In genomic region chr6:50318150-50318549, GRCm38 (mm10) we compare ENCODE assay signal across 20 mouse cellular contexts. TPM values are rescaled to one million over a fixed set of nuclear protein-coding genes. Genes with fewer than 3 reads are reported as not detected.
DNase-seq lines count a peak whose midpoint lies in the region; ATAC-seq and TF ChIP-seq lines count a peak whose summit lies in the region.
"Had no signal": no experiment of that assay in that cellular context is flagged by ENCODE, and none has a peak within 500 bp of the region (broad histone marks: within the 10 kb centered on the region; RNA-seq: fewer than 3 reads in every experiment).

No protein-coding gene starts in this region.

- H3K27me3 ChIP-seq in forebrain, embryonic 15.5 days = no peaks in the 10 kb centered on the region
- H3K27me3 ChIP-seq in forebrain, embryonic 13.5 days = no peaks in the 10 kb centered on the region
- H3K27me3 ChIP-seq in heart, embryonic 14.5 days (ENCODE audit: control insufficient read depth, insufficient read depth, low read length) = no peaks in the 10 kb centered on the region
- no peaks in the 10 kb centered on the region for H3K27me3 ChIP-seq in midbrain, embryonic 13.5 days
- H3K27me3 ChIP-seq in midbrain, embryonic 16.5 days (ENCODE audit: control insufficient read depth, insufficient read depth, low read depth, low read length) = no peaks in the 10 kb centered on the region
- H3K27me3 ChIP-seq in small intestine, adult 2 months (ENCODE audit: control insufficient read depth, insufficient read depth, low read length) = no peaks in the 10 kb centered on the region
- no peaks in the 10 kb centered on the region for H3K27me3 ChIP-seq in liver, postnatal 0 days (ENCODE audit: insufficient read depth, low read length)
- H3K27me3 ChIP-seq: stomach, embryonic 15.5 days had no signal

- no peak for TF ChIP-seq CTCF in small intestine, adult 2 months (IDR thresholded peaks at IDR 0.05; ENCODE audit: extremely low read depth, insufficient read length, insufficient replicate concordance, low read depth, low read length)
- no peak for TF ChIP-seq CTCF in liver, postnatal 0 days (IDR thresholded peaks at IDR 0.05; ENCODE audit: low read depth)

- 0 out of 2 replicates have a peak overlapping the region, but pooled peaks have one; percentile 16 for H3K27ac ChIP-seq in forebrain, embryonic 15.5 days (replicated peaks)
- H3K27ac ChIP-seq in forebrain, embryonic 13.5 days = no peak overlapping the region
- peak overlapping the region; percentile 24 to 42; a peak in 1 of 4 replicates for H3K27ac ChIP-seq in heart, embryonic 14.5 days (replicated peaks in 1 of 2; ENCODE audit: control insufficient read depth in 1 of 2, insufficient read depth in 1 of 2, low read depth in 2 of 2, low read length in 2 of 2)
- 0 out of 2 replicates have a peak overlapping the region, but pooled peaks have one; percentile 0 for H3K27ac ChIP-seq in midbrain, embryonic 13.5 days
- no peak overlapping the region for H3K27ac ChIP-seq in midbrain, embryonic 16.5 days (ENCODE audit: low read length)
- 0 out of 2 replicates have a peak overlapping the region, but pooled peaks have one; percentile 26 for H3K27ac ChIP-seq in small intestine, adult 2 months (ENCODE audit: insufficient read depth, low read depth, low read length)
- no peak overlapping the region for H3K27ac ChIP-seq in liver, postnatal 0 days (ENCODE audit: low read depth)
- H3K27ac ChIP-seq: hindbrain, embryonic 14.5 days; kidney, postnatal 0 days; macrophage; stomach, embryonic 15.5 days had no signal

- H3K36me3 ChIP-seq in forebrain, embryonic 15.5 days = no peaks in the 10 kb centered on the region
- H3K36me3 ChIP-seq in forebrain, embryonic 13.5 days (ENCODE audit: poor library complexity, severe bottlenecking) = no peaks in the 10 kb centered on the region
- peaks cover 19% of the 10 kb centered on the region for H3K36me3 ChIP-seq in heart, embryonic 14.5 days (ENCODE audit: control insufficient read depth, insufficient read depth, low read length)
- no peaks in the 10 kb centered on the region for H3K36me3 ChIP-seq in midbrain, embryonic 13.5 days
- no peaks in the 10 kb centered on the region for H3K36me3 ChIP-seq in midbrain, embryonic 16.5 days (ENCODE audit: control insufficient read depth, insufficient read depth, low read length)
- peaks cover 21% of the 10 kb centered on the region for H3K36me3 ChIP-seq in small intestine, adult 2 months (ENCODE audit: control insufficient read depth, insufficient read depth, low read length)
- H3K36me3 ChIP-seq in liver, postnatal 0 days (replicated peaks; ENCODE audit: insufficient read depth, low read length) = no peaks in the 10 kb centered on the region
- H3K36me3 ChIP-seq: stomach, embryonic 15.5 days had no signal

- no peak for ATAC-seq in forebrain, embryonic 15.5 days (replicated peaks)
- ATAC-seq in forebrain, embryonic 13.5 days = no peak
- no peak for ATAC-seq in heart, embryonic 14.5 days (ENCODE audit: insufficient number of reproducible peaks, insufficient read depth, low FRiP score, low read depth)
- no peak for ATAC-seq in midbrain, embryonic 13.5 days
- no peak for ATAC-seq in midbrain, embryonic 16.5 days
- no peak for ATAC-seq in liver, postnatal 0 days
- ATAC-seq: lung, postnatal 0 days had no signal

- peaks cover 6% of the 10 kb centered on the region for H3K4me1 ChIP-seq in forebrain, embryonic 15.5 days
- H3K4me1 ChIP-seq in forebrain, embryonic 13.5 days = peaks cover 5% of the 10 kb centered on the region; the same call in 1 of the 2 replicates
- peaks cover 17 to 48% of the 10 kb centered on the region in 2 experiments for H3K4me1 ChIP-seq in heart, embryonic 14.5 days (ENCODE audit: control insufficient read depth in 2 of 2, insufficient read depth in 2 of 2, low read length in 2 of 2)
- peaks cover 19% of the 10 kb centered on the region for H3K4me1 ChIP-seq in midbrain, embryonic 13.5 days (replicated peaks)
- H3K4me1 ChIP-seq in midbrain, embryonic 16.5 days (ENCODE audit: control insufficient read depth, insufficient read depth, low read length) = peaks cover 13% of the 10 kb centered on the region
- H3K4me1 ChIP-seq in small intestine, adult 2 months (ENCODE audit: control insufficient read depth, insufficient read depth, insufficient read length, low read length) = peaks cover 8% of the 10 kb centered on the region
- no peaks in the 10 kb centered on the region for H3K4me1 ChIP-seq in liver, postnatal 0 days (ENCODE audit: insufficient read depth)
- H3K4me1 ChIP-seq: stomach, embryonic 15.5 days had no signal

- no peak for TF ChIP-seq POLR2A in small intestine, adult 2 months (IDR thresholded peaks at IDR 0.05; ENCODE audit: low read depth, low read length)

- H3K9me3 ChIP-seq in forebrain, embryonic 15.5 days = no peaks in the 10 kb centered on the region
- H3K9me3 ChIP-seq in forebrain, embryonic 13.5 days (replicated peaks) = no peaks in the 10 kb centered on the region
- H3K9me3 ChIP-seq in heart, embryonic 14.5 days (ENCODE audit: control insufficient read depth, low read length) = no peaks in the 10 kb centered on the region
- no peaks in the 10 kb centered on the region for H3K9me3 ChIP-seq in midbrain, embryonic 13.5 days
- H3K9me3 ChIP-seq in midbrain, embryonic 16.5 days (replicated peaks; ENCODE audit: control insufficient read depth, low read length, poor library complexity, severe bottlenecking) = no peaks in the 10 kb centered on the region
- no peaks in the 10 kb centered on the region for H3K9me3 ChIP-seq in liver, postnatal 0 days (ENCODE audit: low read length)
- H3K9me3 ChIP-seq: stomach, embryonic 15.5 days had no signal

- no peak for TF ChIP-seq EP300 in liver, postnatal 0 days (IDR thresholded peaks at IDR 0.05; ENCODE audit: low read depth)

- 75% methylated on average over 2 of the region's 2 CpGs for WGBS in forebrain, embryonic 15.5 days
- WGBS in forebrain, embryonic 13.5 days = 83% methylated on average over 2 of the region's 2 CpGs
- 71% methylated on average over 2 of the region's 2 CpGs for WGBS in heart, embryonic 14.5 days
- 84% methylated on average over 2 of the region's 2 CpGs for WGBS in midbrain, embryonic 13.5 days
- 65% methylated on average over 2 of the region's 2 CpGs for WGBS in midbrain, embryonic 16.5 days
- WGBS in small intestine, adult 2 months = 71% methylated on average over 2 of the region's 2 CpGs
- WGBS in liver, postnatal 0 days (ENCODE audit: insufficient replicate concordance) = 54% methylated on average over 2 of the region's 2 CpGs

- H3K9ac ChIP-seq in forebrain, embryonic 15.5 days (replicated peaks) = no peak overlapping the region
- H3K9ac ChIP-seq in forebrain, embryonic 13.5 days = no peak overlapping the region
- H3K9ac ChIP-seq in heart, embryonic 14.5 days (ENCODE audit: low read length) = 0 out of 2 replicates have a peak overlapping the region, but pooled peaks have one; percentile 31
- no peak overlapping the region for H3K9ac ChIP-seq in midbrain, embryonic 13.5 days (replicated peaks)
- no peak overlapping the region for H3K9ac ChIP-seq in midbrain, embryonic 16.5 days (ENCODE audit: low read depth, low read length)
- no peak overlapping the region for H3K9ac ChIP-seq in liver, postnatal 0 days (replicated peaks)
- H3K9ac ChIP-seq: hindbrain, embryonic 14.5 days; stomach, embryonic 15.5 days had no signal

- DNase-seq in heart, adult 9 months (ENCODE audit: low spot score in 2 of 2) = no peak
- DNase-seq in liver, postnatal 0 days = no peak
- DNase-seq: adrenal gland, postnatal 14 days; cerebellum, adult 8-10 months; cerebellum, postnatal 36 days; kidney, adult 2 months; right cerebral cortex, postnatal 25 days; thymus, adult 18-20 months; thymus, postnatal 4 days had no signal

- H3K4me2 ChIP-seq in forebrain, embryonic 15.5 days (replicated peaks) = no peak overlapping the region
- no peak overlapping the region for H3K4me2 ChIP-seq in forebrain, embryonic 13.5 days
- H3K4me2 ChIP-seq in heart, embryonic 14.5 days (ENCODE audit: low read length) = no peak overlapping the region
- H3K4me2 ChIP-seq in midbrain, embryonic 13.5 days (replicated peaks) = no peak overlapping the region
- H3K4me2 ChIP-seq in midbrain, embryonic 16.5 days (ENCODE audit: low read length) = no peak overlapping the region
- H3K4me2 ChIP-seq in liver, postnatal 0 days (ENCODE audit: low read depth, low read length) = no peak overlapping the region
- H3K4me2 ChIP-seq: hindbrain, embryonic 14.5 days; stomach, embryonic 15.5 days had no signal

- no peak overlapping the region for H3K4me3 ChIP-seq in forebrain, embryonic 15.5 days
- no peak overlapping the region for H3K4me3 ChIP-seq in forebrain, embryonic 13.5 days
- no peak overlapping the region for H3K4me3 ChIP-seq in heart, embryonic 14.5 days (ENCODE audit: control insufficient read depth in 1 of 2, insufficient read depth in 1 of 2, low read depth in 1 of 2, low read length in 2 of 2)
- no peak overlapping the region for H3K4me3 ChIP-seq in midbrain, embryonic 13.5 days (replicated peaks)
- no peak overlapping the region for H3K4me3 ChIP-seq in midbrain, embryonic 16.5 days (ENCODE audit: low read depth, low read length)
- H3K4me3 ChIP-seq in small intestine, adult 2 months (ENCODE audit: low read depth, low read length) = no peak overlapping the region
- no peak overlapping the region for H3K4me3 ChIP-seq in liver, postnatal 0 days (ENCODE audit: low read depth, low read length)
- H3K4me3 ChIP-seq: stomach, embryonic 15.5 days had no signal

RNA-seq across cellular contexts. Expression of gene Gsdme, which starts 54.5 kb away (rescaled TPM):
- polyA plus RNA-seq in forebrain, embryonic 15.5 days (2015; fragmentation: Nextera tagmentation; extraction: Ambion mirVana) = 77.2 and 82.7 TPM in 2 replicates
- polyA plus RNA-seq in forebrain, embryonic 13.5 days (2015; fragmentation: Nextera tagmentation; extraction: Ambion mirVana) = 63.8 and 67.4 TPM in 2 replicates
- polyA plus RNA-seq in heart, embryonic 14.5 days (2014; fragmentation: Nextera tagmentation; extraction: Ambion mirVana) = 37.7 and 39.8 TPM in 2 replicates
- 64.9 and 71.6 TPM in 2 replicates for polyA plus RNA-seq in midbrain, embryonic 13.5 days (2015; fragmentation: Nextera tagmentation; extraction: Ambion mirVana)
- 89.6 and 96.4 TPM in 2 replicates for polyA plus RNA-seq in midbrain, embryonic 16.5 days (2015; fragmentation: Nextera tagmentation; extraction: Ambion mirVana)
- 1.1 and 27.8 TPM in 2 replicates for polyA plus RNA-seq in small intestine, adult 2 months (2012; rRNA removed)
- 15.7 and 18.1 TPM in 2 replicates for polyA plus RNA-seq in liver, postnatal 0 days (2015; fragmentation: Nextera tagmentation; extraction: Ambion mirVana)

Comparison
In these comparisons a context has a peak if more than half of its experiments do, and no peak if none do; other contexts are left out.
1. H3K27ac ChIP-seq: peak in forebrain, embryonic 15.5 days (single experiment), heart, embryonic 14.5 days (2 of 2), midbrain, embryonic 13.5 days (single experiment) and small intestine, adult 2 months (single experiment); none in forebrain, embryonic 13.5 days (single experiment), midbrain, embryonic 16.5 days (single experiment) and liver, postnatal 0 days (single experiment).